Mouse (Mus musculus): ENCODE results near the gene Gm37240. TPM values are rescaled to one million over a fixed set of nuclear protein-coding genes. Genes with fewer than 3 reads are reported as not detected.
"Not testable (repeated sequence)": the region's sequence is repeated elsewhere in the genome, so short reads cannot be mapped to it uniquely, and the experiment has no call there.

The Gm37240 gene
- polyA plus RNA-seq, 1 experiment = 0.77 TPM

DNA sequence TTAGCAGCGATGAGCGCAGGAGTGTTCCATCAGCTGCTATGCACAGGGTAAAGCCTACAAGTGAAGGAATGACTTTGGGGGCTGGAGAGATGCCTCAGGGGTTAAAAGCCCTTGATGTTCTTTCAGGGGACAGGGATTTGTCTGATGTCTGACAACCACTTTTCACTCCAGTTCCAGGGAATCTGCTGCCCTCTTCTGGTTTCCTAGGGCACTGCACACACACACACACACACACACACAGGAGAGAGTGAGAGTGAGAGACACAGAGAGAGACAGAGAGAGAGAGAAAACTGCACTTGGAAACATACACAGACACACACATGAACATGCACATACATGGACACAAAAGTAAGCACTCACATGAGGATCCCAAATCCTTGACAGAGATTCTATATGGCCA, 1228.4 kb downstream of the Gm37240 start:
- 97% methylated on average over 2 of the region's 2 CpGs for WGBS
- Histone ChIP-seq H3K4me1 (ENCODE audit: control insufficient read depth, insufficient read depth, low read length) (0 out of 2 replicates have a peak, but pooled peaks cover 4% of the 10 kb centered on the region), H3K27me3 (ENCODE audit: control insufficient read depth, insufficient read depth, low read length) (no peaks in the 10 kb centered on the region), H3K27ac (ENCODE audit: insufficient read depth, low read length) (no peak overlapping the region), H3K4me3 (replicated peaks; ENCODE audit: insufficient read depth, low read depth, low read length) (no peak overlapping the region)
- no peak for DNase-seq
- TF ChIP-seq POLR2A (IDR thresholded peaks at IDR 0.05; ENCODE audit: borderline replicate concordance, insufficient read depth, low read length) (no peak), CTCF (IDR thresholded peaks at IDR 0.05; ENCODE audit: borderline replicate concordance, insufficient read depth, low read depth, low read length) (no peak)

DNA sequence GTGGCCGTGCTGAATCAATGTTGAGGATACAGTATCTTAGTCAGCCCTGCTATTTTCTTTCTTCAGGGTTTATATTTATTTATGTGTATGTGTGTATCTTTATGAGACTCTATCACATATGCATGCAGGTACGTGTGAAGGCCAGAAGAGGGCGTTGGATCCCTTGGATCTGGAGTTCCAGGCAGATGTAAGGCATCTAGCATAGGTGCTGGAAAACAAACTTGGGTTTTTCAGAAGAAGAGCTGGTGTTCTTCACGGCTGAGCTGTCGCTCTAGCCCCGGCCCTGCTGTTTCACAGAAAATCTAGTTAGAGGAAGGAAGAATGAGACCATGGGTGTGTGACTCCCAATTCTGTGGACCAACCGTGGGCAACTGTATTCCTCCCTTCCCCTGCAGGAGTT, 1229.3 kb downstream of the Gm37240 start:
- 0 out of 2 replicates have a peak, but pooled peaks cover 4% of the 10 kb centered on the region for H3K4me1 ChIP-seq (ENCODE audit: control insufficient read depth, insufficient read depth, low read length)
- no peak overlapping the region for H3K27ac ChIP-seq (ENCODE audit: insufficient read depth, low read length)
- DNase-seq = no peak
- no peaks in the 10 kb centered on the region for H3K27me3 ChIP-seq (ENCODE audit: control insufficient read depth, insufficient read depth, low read length)
- no peak for TF ChIP-seq CTCF (IDR thresholded peaks at IDR 0.05; ENCODE audit: borderline replicate concordance, insufficient read depth, low read depth, low read length)
- H3K4me3 ChIP-seq (replicated peaks; ENCODE audit: insufficient read depth, low read depth, low read length) = no peak overlapping the region
- 89% methylated on average over 7 of the region's 7 CpGs for WGBS

DNA sequence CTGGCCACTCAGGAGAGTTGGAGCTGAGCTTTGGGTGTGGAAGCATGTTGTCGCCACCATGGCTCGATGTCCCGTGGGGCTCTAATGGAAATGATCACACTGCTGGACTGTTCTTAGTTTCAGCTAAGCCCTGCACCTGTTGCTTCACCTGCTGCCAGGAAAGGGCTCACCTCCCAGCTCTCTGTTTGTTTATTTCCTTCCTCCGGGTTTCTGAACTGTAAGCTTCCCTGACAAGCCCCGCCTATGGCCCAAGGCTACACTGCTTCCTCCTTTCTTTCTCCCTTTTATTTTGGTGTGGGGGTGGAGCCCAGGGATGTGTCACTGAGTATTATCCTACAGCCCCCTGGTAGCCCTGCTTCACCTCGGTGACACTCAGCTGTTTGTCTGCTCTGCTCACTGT, 1230.1 kb downstream of the Gm37240 start:
- 71% methylated on average over 6 of the region's 6 CpGs for WGBS
- H3K27ac ChIP-seq (ENCODE audit: insufficient read depth, low read length) = no peak overlapping the region
- no peaks in the 10 kb centered on the region for H3K27me3 ChIP-seq (ENCODE audit: control insufficient read depth, insufficient read depth, low read length)
- H3K4me1 ChIP-seq (ENCODE audit: control insufficient read depth, insufficient read depth, low read length) = 0 out of 2 replicates have a peak, but pooled peaks cover 4% of the 10 kb centered on the region
- no peak for DNase-seq
- H3K4me3 ChIP-seq (replicated peaks; ENCODE audit: insufficient read depth, low read depth, low read length) = no peak overlapping the region
- no peak for TF ChIP-seq CTCF (IDR thresholded peaks at IDR 0.05; ENCODE audit: borderline replicate concordance, insufficient read depth, low read depth, low read length)
- no peak for TF ChIP-seq POLR2A (IDR thresholded peaks at IDR 0.05; ENCODE audit: borderline replicate concordance, insufficient read depth, low read length)

DNA sequence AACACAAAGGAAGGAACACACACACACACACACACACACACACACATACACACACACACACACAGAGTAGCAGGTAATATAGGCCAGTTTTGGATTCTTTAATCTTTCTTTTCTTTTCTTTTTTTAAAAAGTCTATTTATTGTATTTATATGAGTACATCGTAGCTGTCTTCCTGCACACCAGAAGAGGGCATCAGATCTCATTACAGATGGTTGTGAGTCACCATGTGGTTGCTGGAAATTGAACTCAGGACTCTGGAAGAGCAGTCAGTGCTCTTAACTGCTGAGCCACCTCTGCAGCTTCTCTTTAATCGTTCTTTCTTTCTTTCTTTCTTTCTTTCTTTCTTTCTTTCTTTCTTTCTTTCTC, 1231.5 kb downstream of the Gm37240 start:
- not testable (repeated sequence) for DNase-seq; H3K27me3 ChIP-seq (ENCODE audit: control insufficient read depth, insufficient read depth, low read length)
- 75% methylated on average over 2 of the region's 2 CpGs for WGBS

DNA sequence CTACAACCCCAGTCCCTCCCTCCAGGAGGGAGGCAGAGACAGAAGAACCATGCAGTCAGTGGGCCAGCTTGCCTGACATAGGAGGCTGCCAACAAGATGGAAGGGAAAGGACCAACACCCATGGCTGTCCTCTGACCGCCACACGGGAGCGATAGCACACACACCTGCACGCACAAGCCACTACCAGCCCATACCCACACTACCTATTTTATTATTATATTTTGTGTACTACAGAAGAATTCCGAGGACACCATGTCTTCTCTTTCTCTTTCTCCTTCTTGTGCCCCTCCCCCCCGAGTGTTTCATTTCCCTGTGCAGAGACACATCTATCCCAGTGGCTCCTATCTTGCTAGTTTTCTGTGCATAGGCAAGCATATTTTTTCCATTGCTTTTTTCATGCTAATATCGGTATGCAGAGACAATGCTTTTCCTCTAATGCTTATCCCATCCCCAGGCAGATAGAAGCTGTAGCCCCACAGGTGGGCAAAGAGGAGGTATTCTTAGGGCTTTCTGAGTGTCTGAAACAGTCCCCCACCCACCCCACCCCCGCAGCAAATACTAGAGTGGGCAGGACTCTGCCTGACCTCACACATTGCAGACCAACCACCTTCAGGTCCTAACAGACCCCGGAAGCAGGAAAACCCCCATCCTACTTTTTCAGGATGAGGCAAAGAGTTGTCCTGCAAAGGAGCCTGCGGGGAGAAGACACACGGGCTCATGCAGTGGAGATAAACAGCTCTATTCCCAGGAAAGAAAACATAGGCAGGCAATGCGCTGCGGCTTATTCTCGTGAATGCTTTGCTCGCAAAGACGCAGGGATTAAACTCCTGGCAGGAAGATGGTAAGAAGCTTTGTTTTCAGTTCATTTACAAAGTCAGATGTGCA, 1232.2 kb downstream of the Gm37240 start:
- no peak overlapping the region for H3K4me3 ChIP-seq (replicated peaks; ENCODE audit: insufficient read depth, low read depth, low read length)
- H3K4me1 ChIP-seq (ENCODE audit: control insufficient read depth, insufficient read depth, low read length) = 0 out of 2 replicates have a peak, but pooled peaks cover 4% of the 10 kb centered on the region
- DNase-seq = peak; percentile 6 to 10
- 27% methylated on average over 16 of the region's 16 CpGs for WGBS
- TF ChIP-seq POLR2A (IDR thresholded peaks at IDR 0.05; ENCODE audit: borderline replicate concordance, insufficient read depth, low read length) (no peak), CTCF (IDR thresholded peaks at IDR 0.05; ENCODE audit: borderline replicate concordance, insufficient read depth, low read depth, low read length) (no peak)
- H3K27me3 ChIP-seq (ENCODE audit: control insufficient read depth, insufficient read depth, low read length) = no peaks in the 10 kb centered on the region
- H3K27ac ChIP-seq (ENCODE audit: insufficient read depth, low read length) = no peak overlapping the region

More for the DNA sequence above, 1231.5 kb downstream of the Gm37240 start:
- not testable (repeated sequence) for H3K4me3 ChIP-seq (replicated peaks; ENCODE audit: insufficient read depth, low read depth, low read length); H3K4me1 ChIP-seq (ENCODE audit: control insufficient read depth, insufficient read depth, low read length); H3K27ac ChIP-seq (ENCODE audit: insufficient read depth, low read length)

DNA sequence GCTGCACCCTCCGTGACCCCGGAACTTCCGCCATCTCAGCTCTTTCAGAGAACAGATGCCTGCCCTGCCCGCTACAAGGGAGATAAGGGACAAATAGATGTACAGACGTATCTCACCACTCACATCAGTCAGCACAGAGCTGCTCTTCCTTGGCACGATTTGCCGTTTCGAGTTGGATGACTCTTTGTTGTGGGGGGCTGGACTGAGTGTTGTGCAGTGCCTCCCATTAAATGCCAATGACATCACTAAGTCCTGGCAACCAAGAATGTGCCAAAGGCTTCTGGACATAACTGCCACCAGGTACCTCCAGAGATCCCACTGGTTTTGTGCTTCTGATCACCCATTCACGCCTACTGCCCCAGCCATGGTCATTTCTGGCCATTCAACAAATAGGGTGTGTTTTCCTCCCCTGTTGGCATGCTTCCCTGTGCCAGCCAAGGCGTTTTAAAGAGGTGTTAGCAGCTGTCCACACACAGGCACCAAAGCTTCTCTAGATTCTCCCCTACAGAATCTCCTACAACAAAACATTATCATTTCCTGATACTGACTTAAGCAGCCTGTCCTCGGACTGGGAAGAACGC, 1233.0 kb downstream of the Gm37240 start:
- peak overlapping the region; percentile 27 for H3K4me3 ChIP-seq (replicated peaks; ENCODE audit: insufficient read depth, low read depth, low read length)
- no peak for TF ChIP-seq CTCF (IDR thresholded peaks at IDR 0.05; ENCODE audit: borderline replicate concordance, insufficient read depth, low read depth, low read length)
- no peak for TF ChIP-seq POLR2A (IDR thresholded peaks at IDR 0.05; ENCODE audit: borderline replicate concordance, insufficient read depth, low read length)

DNA sequence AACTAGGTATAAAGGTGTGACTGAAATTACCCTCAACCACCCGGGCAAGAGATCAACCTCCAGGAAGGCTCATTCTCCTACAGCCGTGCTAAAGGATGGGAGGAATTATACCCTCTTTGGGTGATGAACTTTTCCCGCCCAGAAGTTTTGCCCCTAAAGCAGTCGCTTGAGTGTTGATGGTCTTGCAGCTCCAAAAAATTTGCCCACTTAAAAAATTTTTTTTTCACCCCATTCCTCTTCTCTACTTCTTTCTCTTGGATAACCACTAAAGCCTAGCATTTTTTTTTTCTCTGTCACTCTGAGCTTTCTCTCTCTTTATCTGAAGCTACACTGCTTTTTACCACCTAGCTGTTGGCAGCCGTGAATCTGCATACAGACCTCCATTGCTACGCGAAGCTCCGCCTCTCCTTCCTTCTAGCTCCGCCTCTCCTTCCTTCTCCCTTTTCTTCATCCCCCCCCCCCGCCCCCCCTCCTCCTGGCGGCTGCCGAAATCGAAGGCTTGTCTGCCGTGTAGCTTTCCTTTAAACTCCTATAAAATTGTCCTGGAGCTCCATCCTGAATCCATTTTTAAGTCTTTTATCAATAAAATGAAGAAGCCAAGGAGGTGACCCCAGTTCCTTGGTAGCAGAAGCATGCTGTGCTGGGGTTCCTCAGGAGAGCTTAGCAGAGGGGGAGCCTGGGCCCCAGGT, 1233.6 kb downstream of the Gm37240 start:
- 31% methylated on average over 13 of the region's 14 CpGs for WGBS
- H3K27me3 ChIP-seq (ENCODE audit: control insufficient read depth, insufficient read depth, low read length) = no peaks in the 10 kb centered on the region
- TF ChIP-seq POLR2A (IDR thresholded peaks at IDR 0.05; ENCODE audit: borderline replicate concordance, insufficient read depth, low read length) (no peak), CTCF (IDR thresholded peaks at IDR 0.05; ENCODE audit: borderline replicate concordance, insufficient read depth, low read depth, low read length) (no peak)
- no peak overlapping the region for H3K27ac ChIP-seq (ENCODE audit: insufficient read depth, low read length)
- peak overlapping the region; percentile 27 for H3K4me3 ChIP-seq (replicated peaks; ENCODE audit: insufficient read depth, low read depth, low read length)
- DNase-seq = peak; percentile 10
- 0 out of 2 replicates have a peak, but pooled peaks cover 4% of the 10 kb centered on the region for H3K4me1 ChIP-seq (ENCODE audit: control insufficient read depth, insufficient read depth, low read length)

More for the DNA sequence above, 1233.0 kb downstream of the Gm37240 start:
- DNase-seq = peak; percentile 11 to 13
- H3K4me1 ChIP-seq (ENCODE audit: control insufficient read depth, insufficient read depth, low read length) = 0 out of 2 replicates have a peak, but pooled peaks cover 4% of the 10 kb centered on the region
- no peak overlapping the region for H3K27ac ChIP-seq (ENCODE audit: insufficient read depth, low read length)
- H3K27me3 ChIP-seq (ENCODE audit: control insufficient read depth, insufficient read depth, low read length) = no peaks in the 10 kb centered on the region
- 20% methylated on average over 12 of the region's 12 CpGs for WGBS
